Mouse (Mus musculus): ENCODE results near the gene Sgms2. TPM values are rescaled to one million over a fixed set of nuclear protein-coding genes. Genes with fewer than 3 reads are reported as not detected.

Gene Sgms2
- polyA plus RNA-seq, 1 experiment: not detected

DNA sequence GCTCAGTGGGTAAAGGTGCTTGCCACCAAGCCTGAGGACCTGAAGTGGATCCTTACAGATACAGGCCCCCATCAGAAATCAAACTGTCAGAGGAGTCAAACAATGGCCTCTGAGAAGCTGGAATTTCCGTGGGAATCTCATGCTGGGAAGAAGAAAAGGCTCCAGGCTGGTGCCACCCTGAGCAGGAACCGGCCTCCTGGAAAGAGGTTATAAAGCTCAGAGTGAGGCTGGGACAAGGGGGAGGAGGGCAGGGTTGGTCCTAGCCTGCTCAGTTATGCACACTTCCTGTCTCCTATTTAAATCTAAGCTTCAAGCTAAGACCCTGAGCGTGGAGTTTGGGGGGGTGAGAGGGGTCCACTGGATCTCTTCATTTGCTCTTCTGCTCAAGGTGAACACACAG, 21.6 kb downstream of the Sgms2 start:
- TF ChIP-seq GATA1 (IDR thresholded peaks at IDR 0.05; ENCODE audit: low read length): no peak

DNA sequence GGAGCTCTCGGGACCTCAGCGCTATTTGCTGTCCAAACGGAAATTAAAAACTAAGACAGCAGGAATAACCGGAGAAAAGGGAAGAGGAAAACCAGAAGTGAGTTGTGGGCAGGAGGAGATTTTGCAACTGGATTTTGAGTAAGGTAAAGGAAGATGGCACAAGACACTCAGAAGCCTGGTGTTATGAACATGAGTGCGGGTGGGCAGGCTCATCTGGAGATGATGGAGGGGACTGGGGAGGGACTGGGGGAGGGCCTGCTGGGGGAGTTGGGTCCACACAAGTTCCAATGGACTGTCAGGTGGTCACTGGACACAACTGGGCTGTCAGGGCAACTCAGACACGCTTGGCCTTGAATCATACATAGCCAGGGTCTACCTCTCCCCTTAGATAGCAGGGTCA, 24.8 kb downstream of the Sgms2 start:
- no peak for TF ChIP-seq GATA1 (IDR thresholded peaks at IDR 0.05; ENCODE audit: low read length)

DNA sequence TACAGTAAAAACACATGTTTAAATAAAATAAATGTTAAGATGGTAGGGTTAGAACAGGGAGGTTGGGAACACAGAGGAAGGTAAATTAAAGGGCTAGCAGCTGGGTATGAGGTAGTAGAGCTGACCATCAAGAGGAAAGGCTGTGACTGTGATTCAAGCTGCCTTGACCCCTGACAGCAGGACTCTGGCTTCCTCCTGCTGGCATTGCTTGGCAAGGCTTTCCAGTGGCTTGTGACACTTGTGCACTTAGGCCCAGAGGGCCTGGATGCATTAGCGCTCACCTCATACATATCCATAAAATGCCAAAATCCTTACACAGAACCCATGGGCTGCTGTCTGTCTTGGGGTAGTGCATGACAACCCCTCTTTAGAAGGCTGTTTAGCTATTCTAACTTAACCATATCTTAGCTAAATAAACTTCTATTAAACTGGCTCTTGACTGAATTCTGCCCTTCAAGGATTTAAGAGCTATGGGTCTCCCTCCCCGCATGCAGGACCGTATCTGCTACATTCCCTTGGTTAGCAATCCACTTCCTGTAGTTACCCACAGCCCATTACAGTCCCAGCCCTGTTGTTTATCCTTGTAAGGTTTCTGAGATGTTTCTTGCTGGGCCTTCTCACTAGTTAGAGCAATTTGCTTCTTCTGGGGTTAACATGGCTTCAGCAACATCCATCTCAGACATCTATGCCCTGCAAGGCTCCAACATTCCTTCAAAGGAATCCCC, 25.5 kb downstream of the Sgms2 start:
- TF ChIP-seq GATA1 (IDR thresholded peaks at IDR 0.05; ENCODE audit: low read length): no peak

DNA sequence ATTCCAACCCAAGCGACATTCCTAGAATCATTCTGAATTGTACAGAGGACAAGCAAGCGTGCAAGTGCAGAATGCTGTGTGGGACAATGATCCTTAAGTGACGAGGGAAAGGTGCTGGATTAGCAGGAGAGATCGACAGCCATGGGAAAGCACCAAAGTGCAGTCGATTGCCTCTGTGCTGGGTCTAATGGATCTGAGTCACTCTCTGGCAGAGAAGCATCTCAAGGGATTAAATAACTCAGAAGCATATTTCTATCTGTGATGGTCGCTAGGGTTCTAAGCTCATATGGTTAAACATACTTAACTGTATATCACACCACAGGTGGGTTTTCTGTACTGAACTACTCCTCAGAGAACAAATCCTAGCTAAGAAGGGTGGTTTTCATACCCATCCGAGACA, 118.2 kb downstream of the Sgms2 start:
- no peak for TF ChIP-seq GATA1 (IDR thresholded peaks at IDR 0.05; ENCODE audit: low read length)

DNA sequence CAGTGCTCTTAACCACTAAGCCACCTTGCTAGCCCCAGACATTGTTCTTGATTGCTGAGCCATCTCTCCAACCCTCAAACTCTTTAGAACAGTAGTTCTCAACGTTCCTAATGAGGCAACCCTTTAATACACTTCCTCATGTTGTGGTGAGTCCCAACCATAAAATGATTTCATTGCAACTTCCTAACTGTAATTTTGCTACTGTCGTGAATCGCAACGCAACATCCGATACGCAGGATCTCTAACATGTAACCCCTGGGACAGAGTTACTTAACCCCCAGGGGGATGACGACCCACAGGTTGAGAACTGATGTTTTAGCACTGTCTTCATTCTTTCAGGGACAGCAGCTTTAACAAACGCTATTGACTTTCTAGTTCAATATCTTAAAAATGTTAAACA, 122.5 kb downstream of the Sgms2 start:
- no peak for TF ChIP-seq GATA1 (IDR thresholded peaks at IDR 0.05; ENCODE audit: low read length)

DNA sequence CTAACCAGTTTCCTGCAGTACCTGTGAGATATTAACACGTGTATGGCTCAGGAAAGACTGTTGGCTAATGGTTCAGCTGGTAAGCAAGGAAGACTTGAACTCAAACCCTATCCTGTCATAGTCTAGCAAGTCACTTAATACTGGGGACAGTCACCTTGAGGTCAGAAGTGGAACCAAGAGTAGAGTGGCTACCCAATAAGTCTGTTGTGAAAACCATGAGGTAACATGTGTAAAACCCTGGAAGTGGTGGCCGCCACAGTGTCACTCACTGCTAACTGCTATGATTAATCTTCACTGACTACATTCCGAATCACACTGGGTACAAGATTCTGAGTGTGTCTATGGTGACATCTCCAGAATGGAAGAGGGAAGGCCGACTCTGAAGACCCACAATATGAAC, 123.8 kb downstream of the Sgms2 start:
- TF ChIP-seq GATA1 (IDR thresholded peaks at IDR 0.05; ENCODE audit: low read length): no peak

DNA sequence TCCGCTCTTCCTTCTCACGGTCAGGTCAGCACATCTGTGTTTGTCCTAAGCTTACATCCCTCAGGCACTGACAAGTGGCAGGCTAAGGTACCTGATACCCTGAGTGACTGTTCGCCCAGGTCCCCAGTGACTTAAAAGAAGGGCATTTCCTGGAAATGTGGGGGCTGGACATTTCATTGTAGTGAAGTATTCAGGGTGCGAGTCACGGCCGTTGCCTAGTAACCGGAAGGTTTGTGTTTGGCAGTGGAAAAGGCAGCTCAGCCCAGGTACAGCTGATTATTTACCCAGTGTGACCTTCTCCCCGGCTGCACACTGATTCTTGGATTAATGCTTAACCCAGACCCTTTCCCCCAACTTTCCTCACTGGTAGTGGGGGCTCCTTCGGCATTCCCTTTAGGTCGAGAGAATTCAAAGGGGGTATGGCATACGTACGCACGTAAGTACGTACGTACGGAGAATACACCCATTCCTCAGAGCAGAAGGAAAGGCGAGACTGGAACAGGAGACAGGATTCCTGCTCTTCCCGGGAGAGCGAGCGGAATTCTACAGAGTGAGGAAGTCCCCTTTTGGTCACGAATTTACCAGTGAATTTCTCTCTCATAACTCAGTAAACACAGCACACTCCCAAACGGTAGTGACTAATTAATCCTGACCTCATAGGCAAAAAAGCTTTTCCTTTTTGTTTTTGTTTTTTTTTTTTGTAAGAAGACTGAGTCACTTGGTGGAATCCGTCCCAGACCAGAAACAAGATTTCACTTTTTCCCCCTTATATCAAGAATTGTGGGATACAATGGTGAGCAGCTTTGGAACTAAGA, 126.4 kb downstream of the Sgms2 start:
- no peak for TF ChIP-seq GATA1 (IDR thresholded peaks at IDR 0.05; ENCODE audit: low read length)

DNA sequence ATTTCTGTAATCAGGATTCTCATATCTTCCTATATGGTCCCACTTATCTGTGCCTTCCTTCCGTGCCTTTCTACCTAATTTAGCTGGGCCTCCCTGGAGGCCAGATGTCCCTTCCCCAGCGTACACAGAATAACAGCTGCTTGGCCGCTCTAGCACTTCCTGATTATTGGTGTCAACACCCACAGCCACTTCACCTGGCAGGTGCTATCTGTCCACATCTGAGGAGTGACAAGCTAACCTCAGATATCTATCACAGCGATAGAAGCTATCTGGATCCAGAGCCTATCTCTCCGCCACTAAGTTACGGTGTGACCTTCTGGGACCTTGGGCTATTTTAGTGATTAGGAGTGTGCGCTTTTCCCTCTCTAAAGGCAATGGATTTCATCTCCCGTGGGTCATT, 127.0 kb downstream of the Sgms2 start:
- TF ChIP-seq GATA1 (IDR thresholded peaks at IDR 0.05; ENCODE audit: low read length): no peak

DNA sequence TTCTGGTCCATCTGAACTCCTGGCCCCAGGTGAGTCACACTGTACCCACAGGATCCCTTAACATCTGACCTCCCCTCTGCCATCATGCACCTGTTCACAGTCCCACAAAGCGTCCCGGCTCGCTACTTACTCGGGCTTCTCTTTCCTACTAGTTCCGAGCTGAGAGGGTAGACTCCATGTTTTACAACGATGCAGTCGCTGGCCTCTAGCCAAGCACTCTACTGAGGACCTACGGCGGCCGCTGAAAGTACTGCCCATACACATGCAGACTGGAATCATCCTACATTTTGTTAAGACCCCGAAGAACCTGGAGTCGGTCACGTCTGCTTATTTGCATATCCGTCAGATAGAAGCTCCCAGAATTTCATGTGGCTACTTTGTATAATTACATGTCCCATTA, 127.6 kb downstream of the Sgms2 start:
- TF ChIP-seq GATA1 (IDR thresholded peaks at IDR 0.05; ENCODE audit: low read length): no peak

DNA sequence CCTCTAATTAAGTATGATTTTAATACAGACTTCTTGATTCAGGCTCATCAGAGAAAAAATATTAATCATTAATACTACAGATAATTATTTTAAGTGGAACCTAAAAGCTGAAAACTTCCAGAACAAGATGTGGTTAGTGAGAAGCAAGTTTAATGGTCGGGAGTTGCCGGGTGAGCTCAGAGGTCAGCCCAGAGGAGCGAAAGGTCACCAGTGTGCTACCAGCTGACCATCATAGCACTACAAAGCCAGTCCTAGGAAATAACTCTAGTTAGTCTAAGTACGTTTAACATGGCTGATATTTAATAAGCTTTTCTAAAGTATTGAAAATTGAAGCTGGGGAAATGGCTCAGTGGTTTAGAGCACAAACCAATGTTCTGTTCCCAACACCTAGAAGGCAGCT, 129.3 kb downstream of the Sgms2 start:
- TF ChIP-seq GATA1 (IDR thresholded peaks at IDR 0.05; ENCODE audit: low read length): no peak

DNA sequence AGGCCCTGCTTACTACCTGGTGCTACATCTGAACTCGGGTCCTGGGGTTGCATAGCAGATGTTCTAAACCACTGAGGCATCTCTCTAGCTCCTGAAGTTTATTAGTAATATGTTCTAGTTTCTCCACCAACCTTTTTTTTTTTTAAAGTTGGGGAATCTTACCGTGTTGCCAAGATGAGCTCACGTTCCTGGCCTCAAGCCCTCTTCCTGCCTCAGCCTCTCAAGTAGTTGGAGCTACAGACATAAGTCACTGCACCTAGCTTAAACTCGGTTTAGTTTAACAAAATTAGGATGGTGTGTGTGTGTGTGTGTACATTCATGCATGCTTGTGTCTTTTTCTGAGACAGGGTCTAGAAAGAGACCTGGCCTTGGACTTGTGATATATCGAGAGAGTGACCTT, 132.2 kb downstream of the Sgms2 start:
- no peak for TF ChIP-seq GATA1 (IDR thresholded peaks at IDR 0.05; ENCODE audit: low read length)

DNA sequence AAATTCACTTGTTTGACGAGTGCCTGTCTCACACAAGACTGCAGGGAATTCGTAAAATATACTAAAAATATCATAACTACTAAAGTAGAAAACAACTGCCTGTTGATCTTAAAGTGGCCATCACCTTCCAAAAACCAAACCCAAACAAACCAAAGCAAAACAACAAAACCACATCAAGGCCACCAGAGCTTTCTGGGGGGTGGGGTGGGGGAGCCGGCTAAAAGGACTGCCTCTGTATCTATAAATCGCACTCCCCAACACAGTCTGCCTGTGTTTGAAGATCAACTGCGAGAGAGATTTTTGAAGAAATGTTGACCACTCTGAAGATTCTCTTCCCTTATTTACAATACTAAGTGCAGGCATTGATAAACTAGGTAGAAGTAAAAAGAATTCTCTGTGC, 133.0 kb downstream of the Sgms2 start:
- TF ChIP-seq GATA1 (IDR thresholded peaks at IDR 0.05; ENCODE audit: low read length): no peak

DNA sequence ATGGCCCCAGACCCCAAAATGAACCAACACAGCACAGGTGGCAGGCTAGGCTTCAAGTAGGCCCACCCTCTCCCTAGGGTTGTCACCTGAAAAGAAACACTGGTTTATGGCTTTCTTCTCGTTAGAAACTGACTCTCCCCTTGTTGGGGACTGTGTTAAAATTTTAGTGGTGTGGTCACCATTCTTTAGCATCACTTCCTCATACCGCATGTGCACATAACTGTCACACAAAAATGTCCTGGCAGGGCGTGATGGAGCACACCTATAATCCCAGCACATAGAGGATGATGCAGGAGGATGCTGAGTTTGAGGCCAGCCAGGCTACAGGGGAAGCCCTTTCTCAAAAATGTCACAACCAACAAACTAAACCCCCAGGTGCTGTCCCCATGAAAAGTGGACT, 133.6 kb downstream of the Sgms2 start:
- TF ChIP-seq GATA1 (IDR thresholded peaks at IDR 0.05; ENCODE audit: low read length): no peak

DNA sequence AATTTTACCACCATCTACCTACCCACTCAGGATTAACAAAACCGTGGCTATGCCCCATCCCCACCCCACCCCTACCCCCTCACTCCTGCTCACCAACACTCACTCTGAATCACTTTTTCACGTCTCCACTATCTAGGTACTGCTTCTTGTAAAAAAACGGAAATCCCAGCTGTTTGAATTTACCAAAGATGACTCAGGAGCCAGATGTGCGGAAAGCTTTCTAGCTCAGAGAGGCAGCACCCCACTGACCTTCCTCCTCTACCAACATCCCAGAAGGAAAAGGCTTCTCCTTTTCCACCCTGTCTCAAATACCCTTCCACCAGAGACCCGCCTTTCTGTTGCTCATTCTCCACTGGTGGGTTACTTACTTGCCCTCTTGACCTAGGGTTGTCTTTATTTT, 135.2 kb downstream of the Sgms2 start:
- no peak for TF ChIP-seq GATA1 (IDR thresholded peaks at IDR 0.05; ENCODE audit: low read length)

DNA sequence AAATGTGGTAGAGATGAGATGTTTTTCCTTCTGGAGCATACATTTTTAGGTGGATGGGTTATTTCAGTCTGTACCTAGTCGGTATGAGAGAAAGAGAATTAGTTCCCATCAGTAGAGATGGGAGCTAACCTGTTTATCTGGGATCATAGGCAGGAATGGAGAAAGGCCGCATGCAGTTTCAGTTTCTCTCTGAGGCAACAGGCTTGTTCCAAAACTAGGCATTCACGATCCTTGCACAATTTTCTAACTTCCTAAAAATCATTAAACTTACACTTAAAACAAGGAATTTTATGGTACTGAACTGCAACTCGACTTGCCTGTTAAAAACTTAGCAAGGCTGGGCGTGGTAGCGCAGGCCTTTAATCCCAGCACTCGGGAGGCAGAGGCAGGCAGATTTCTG, 140.7 kb downstream of the Sgms2 start:
- no peak for TF ChIP-seq GATA1 (IDR thresholded peaks at IDR 0.05; ENCODE audit: low read length)

DNA sequence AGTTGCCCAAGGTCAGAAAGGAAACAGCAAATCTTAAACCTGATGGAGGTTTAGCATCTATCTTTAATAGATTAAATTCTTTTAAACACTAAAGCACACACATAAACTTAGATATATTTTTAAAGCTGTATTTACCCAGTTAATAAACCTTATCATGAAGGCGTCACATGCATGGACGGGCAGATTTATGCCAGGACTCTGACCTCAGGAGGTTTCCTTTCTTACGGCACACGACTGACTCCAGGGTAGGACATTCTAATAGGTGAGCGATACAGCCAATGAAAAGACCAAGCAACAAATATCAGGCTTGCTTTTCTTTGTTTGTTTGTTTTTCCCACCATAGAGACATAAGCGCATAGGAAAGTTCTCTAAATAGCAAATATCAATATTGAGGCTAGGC, 142.2 kb downstream of the Sgms2 start:
- TF ChIP-seq GATA1 (IDR thresholded peaks at IDR 0.05; ENCODE audit: low read length): no peak

DNA sequence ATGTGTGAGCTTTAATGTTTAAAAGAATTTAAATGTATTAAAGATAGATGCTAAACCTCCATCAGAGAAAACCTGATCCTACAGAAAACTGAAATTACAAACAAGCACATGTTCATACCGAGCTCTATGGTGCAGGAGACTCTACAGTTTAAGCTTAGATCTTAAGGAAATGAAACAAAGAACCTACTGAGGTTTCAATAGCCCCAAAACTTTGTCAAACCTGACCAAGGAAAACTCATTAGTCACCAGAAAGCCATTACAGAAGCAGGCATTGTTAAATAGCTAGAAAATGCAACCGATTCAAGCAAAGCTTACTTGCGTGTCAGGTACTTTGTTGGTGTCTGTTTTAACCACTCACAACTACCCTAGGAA, 142.6 kb downstream of the Sgms2 start:
- TF ChIP-seq GATA1 (IDR thresholded peaks at IDR 0.05; ENCODE audit: low read length): no peak

Measured in G1E-ER4 (cell line).